Mouse (Mus musculus) liver, adult 2 months (tissue): ENCODE data around the gene Fmo5.

Experiments used
- CTCF ChIP-seq: fragments of 200-500 bp; IDR thresholded peaks from 2 replicates; pipeline ENCODE4 v1.5.1; 2011; ENCODE audit warnings: low read depth, low read length, control low read depth
- POLR2A ChIP-seq: fragments of 200-500 bp; IDR thresholded peaks from 2 replicates; pipeline ENCODE4 v1.6.1; 2011; ENCODE audit warnings: low read length, control low read depth; ENCODE audit not compliant: insufficient read depth; ENCODE audit errors: extremely low read depth

- no peak for TF ChIP-seq POLR2A
- TF ChIP-seq CTCF: peak; percentile 87
Observed at GRCm38 (mm10) chr3:97680631-97681320, 52.2 kb downstream of the Fmo5 start.
